Mouse (Mus musculus): ENCODE data around the gene Pnrc1. TPM values are rescaled to one million over a fixed set of nuclear protein-coding genes. Genes with fewer than 3 reads are reported as not detected.

Pnrc1 gene
- polyA plus RNA-seq, 1 experiment from 2014 or later: 86.2 TPM

DNA sequence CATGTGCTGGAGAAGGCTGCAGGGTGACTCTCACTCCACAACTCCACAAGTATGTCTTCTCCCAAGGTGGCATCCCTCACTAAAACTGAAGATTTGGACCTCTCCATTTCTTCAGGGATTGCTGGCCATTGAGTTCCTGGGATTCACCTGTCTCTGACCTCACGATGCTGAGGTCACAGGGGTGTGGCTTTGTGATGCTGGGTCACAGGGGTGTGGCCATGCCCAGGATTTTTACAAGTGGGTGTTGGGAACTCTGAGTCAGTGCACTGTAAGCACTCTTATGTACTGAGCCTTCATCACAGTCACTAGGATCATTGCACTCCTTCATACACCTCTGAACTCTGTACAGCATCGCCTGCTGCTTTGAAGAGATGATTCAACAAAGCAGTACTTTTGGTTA lies 82.4 kb downstream of the Pnrc1 start:
- Histone ChIP-seq H3K9me3 (replicated peaks; ENCODE audit: control insufficient read depth, low read length) (no peaks in the 10 kb centered on the region), H3K36me3 (ENCODE audit: control insufficient read depth, insufficient read depth) (no peaks in the 10 kb centered on the region), H3K4me1 (ENCODE audit: control insufficient read depth, insufficient read depth, low read length) (peaks cover 9% of the 10 kb centered on the region), H3K4me3 (ENCODE audit: low read length) (no peak overlapping the region), H3K27ac (ENCODE audit: low read length) (no peak overlapping the region), H3K9ac (ENCODE audit: low read length) (no peak overlapping the region), H3K4me2 (ENCODE audit: low read depth, low read length) (no peak overlapping the region), H3K27me3 (ENCODE audit: control insufficient read depth, insufficient read depth, low read length) (peaks cover 2% of the 10 kb centered on the region)
- no peak for ATAC-seq (replicated peaks; ENCODE audit: extremely low read depth, insufficient read depth, low FRiP score)
- WGBS: 79% methylated on average over 2 of the region's 2 CpGs

- WGBS: 10% methylated on average over 4 of the region's 4 CpGs
- H3K4me3 ChIP-seq (ENCODE audit: low read length): no peak overlapping the region
- no peaks in the 10 kb centered on the region for H3K36me3 ChIP-seq (ENCODE audit: control insufficient read depth, insufficient read depth)
- no peaks in the 10 kb centered on the region for H3K9me3 ChIP-seq (replicated peaks; ENCODE audit: control insufficient read depth, low read length)
- peaks cover 2% of the 10 kb centered on the region for H3K27me3 ChIP-seq (ENCODE audit: control insufficient read depth, insufficient read depth, low read length)
- no peak overlapping the region for H3K27ac ChIP-seq (ENCODE audit: low read length)
- peaks cover 8% of the 10 kb centered on the region for H3K4me1 ChIP-seq (ENCODE audit: control insufficient read depth, insufficient read depth, low read length)
- ATAC-seq (replicated peaks; ENCODE audit: extremely low read depth, insufficient read depth, low FRiP score): no peak
- no peak overlapping the region for H3K9ac ChIP-seq (ENCODE audit: low read length)
- H3K4me2 ChIP-seq (ENCODE audit: low read depth, low read length): no peak overlapping the region
These were observed 85.3 kb downstream of the Pnrc1 start for GRCm38 (mm10) chr4:33204682-33205081.

- H3K27ac ChIP-seq (ENCODE audit: low read length): no peak overlapping the region
- no peak overlapping the region for H3K4me3 ChIP-seq (ENCODE audit: low read length)
- no peak overlapping the region for H3K9ac ChIP-seq (ENCODE audit: low read length)
- no peak overlapping the region for H3K4me2 ChIP-seq (ENCODE audit: low read depth, low read length)
- no peak for ATAC-seq (replicated peaks; ENCODE audit: extremely low read depth, insufficient read depth, low FRiP score)
- 22% methylated on average over 2 of the region's 2 CpGs for WGBS
- no peaks in the 10 kb centered on the region for H3K4me1 ChIP-seq (ENCODE audit: control insufficient read depth, insufficient read depth, low read length)
- H3K27me3 ChIP-seq (ENCODE audit: control insufficient read depth, insufficient read depth, low read length): no peaks in the 10 kb centered on the region
- H3K9me3 ChIP-seq (replicated peaks; ENCODE audit: control insufficient read depth, low read length): peaks cover 5% of the 10 kb centered on the region; the same call in 1 of the 2 replicates
- no peaks in the 10 kb centered on the region for H3K36me3 ChIP-seq (ENCODE audit: control insufficient read depth, insufficient read depth)
These were observed 91.8 kb downstream of the Pnrc1 start for GRCm38 (mm10) chr4:33198117-33198516.

Other genes with a start within 250 kb of the Pnrc1 start
- 0.17 and 0.69 TPM in 2 replicates for gene Gabrr2, start 227.2 kb downstream of the Pnrc1 start, polyA plus RNA-seq (2015; fragmentation: Nextera tagmentation; extraction: Ambion mirVana)
- gene Gabrr1, start 157.6 kb downstream of the Pnrc1 start, polyA plus RNA-seq (2015; fragmentation: Nextera tagmentation; extraction: Ambion mirVana): 0.09 and 0.12 TPM in 2 replicates
- 2.6 and 2.9 TPM in 2 replicates for gene Pm20d2, start 100.4 kb downstream of the Pnrc1 start, polyA plus RNA-seq (2015; fragmentation: Nextera tagmentation; extraction: Ambion mirVana)
- 1.6 and 2.3 TPM in 2 replicates for gene Srsf12, start 81.2 kb downstream of the Pnrc1 start, polyA plus RNA-seq (2015; fragmentation: Nextera tagmentation; extraction: Ambion mirVana)
- gene Rngtt, start 20.1 kb upstream of the Pnrc1 start, polyA plus RNA-seq (2015; fragmentation: Nextera tagmentation; extraction: Ambion mirVana): 15.1 and 16.4 TPM in 2 replicates